Mouse (Mus musculus) stomach, embryonic 15.5 days (tissue): Measurements from ENCODE around the gene Nkap. TPM values are rescaled to one million over a fixed set of nuclear protein-coding genes. Genes with fewer than 3 reads are reported as not detected.
"Not testable (repeated sequence)": the region's sequence is repeated elsewhere in the genome, so short reads cannot be mapped to it uniquely, and the experiment has no call there.

Source experiments
- ATAC-seq: fragments of 200-750 bp; cut with Nextera tagmentation; 2 replicates; pipeline ENCODE4 v1.8.0; 2017; ENCODE audit warnings: low read depth, moderate number of reproducible peaks, moderate TSS enrichment; ENCODE audit not compliant: insufficient read depth, low FRiP score
- H3K27ac ChIP-seq: fragments of 300-500 bp; sonication (generic); 2 replicates; pipeline ENCODE4 v1.5.1; 2015; ENCODE audit warnings: mild to moderate bottlenecking, inconsistent platforms
- H3K27me3 ChIP-seq: fragments of 300-500 bp; sonication (generic); replicated peaks from 2 replicates; pipeline ENCODE4 v1.6.1; 2015; ENCODE audit warnings: inconsistent platforms
- H3K36me3 ChIP-seq: fragments of 300-500 bp; sonication (generic); 2 replicates; pipeline ENCODE4 v1.6.1; 2015; ENCODE audit warnings: inconsistent platforms
- H3K4me1 ChIP-seq: fragments of 300-500 bp; sonication (generic); 2 replicates; pipeline ENCODE4 v1.6.1; 2015; ENCODE audit warnings: inconsistent platforms
- H3K4me2 ChIP-seq: fragments of 300-500 bp; sonication (generic); 2 replicates; pipeline ENCODE4 v1.6.1; 2015; ENCODE audit warnings: mild to moderate bottlenecking, inconsistent platforms
- H3K4me3 ChIP-seq: fragments of 300-500 bp; sonication (generic); replicated peaks from 2 replicates; pipeline ENCODE4 v1.5.1; 2015; ENCODE audit warnings: inconsistent platforms
- H3K9ac ChIP-seq: fragments of 300-500 bp; sonication (generic); 2 replicates; pipeline ENCODE4 v1.6.1; 2015; ENCODE audit warnings: inconsistent platforms
- H3K9me3 ChIP-seq: fragments of 300-500 bp; sonication (generic); 2 replicates; pipeline ENCODE4 v1.6.1; 2016; ENCODE audit warnings: inconsistent platforms
- WGBS: fragments of 180-500 bp; shearing (Covaris S2); methylation state at CpG from one replicate; pipeline ENCODE4 v1.1.7; 2015; 5-methylcytosine and 5-hydroxymethylcytosine counted together
- polyA plus RNA-seq: library from polyadenylated mRNA; unstranded; fragments of >200 nt; fragmentation: Nextera tagmentation; extraction: Ambion mirVana; gene quantifications from 2 replicates; pipeline ENCODE4 v1.2.1, GENCODE M21; 2015

Gene Nkap
- polyA plus RNA-seq, 1 experiment from 2014 or later = 14.1 TPM

DNA sequence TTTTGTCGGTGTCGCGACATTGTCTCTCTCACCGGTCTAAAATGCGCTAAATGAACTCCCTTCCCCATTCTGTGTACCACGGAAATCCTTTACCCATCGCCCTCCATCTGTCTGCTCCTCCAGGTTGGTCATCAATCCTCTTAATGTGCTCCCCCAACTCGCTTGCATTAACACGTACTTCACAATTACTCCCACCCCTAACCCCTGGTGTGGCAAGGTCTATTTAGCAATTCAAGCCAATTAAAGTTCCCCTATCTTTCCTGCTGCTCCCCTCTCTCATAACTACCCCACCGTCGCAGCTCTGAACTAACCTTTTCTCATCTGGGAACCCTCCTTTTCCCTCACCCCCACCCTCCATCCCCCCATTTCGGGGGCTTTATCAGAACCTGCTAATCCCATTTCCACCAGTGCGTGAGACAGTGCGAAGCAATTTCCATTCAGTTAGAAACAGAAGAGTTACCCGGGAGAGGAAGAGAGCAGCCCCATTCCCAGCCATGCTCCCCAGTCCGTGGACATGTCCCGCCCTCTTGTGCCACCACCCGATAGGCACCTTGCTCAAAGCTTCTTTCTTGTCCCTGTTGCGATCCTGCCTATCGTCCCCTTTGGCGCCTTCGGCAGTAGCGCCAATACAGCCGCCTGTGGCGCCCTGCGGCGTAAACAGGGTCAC lies 16.9 kb upstream of the Nkap start:
- Histone ChIP-seq H3K9ac (0 out of 2 replicates have a peak overlapping the region, but pooled peaks have one; percentile 29), H3K36me3 (no peaks in the 10 kb centered on the region), H3K4me3 (peak overlapping the region; percentile 57), H3K9me3 (no peaks in the 10 kb centered on the region), H3K4me1 (no peaks in the 10 kb centered on the region), H3K27ac (peak overlapping the region; percentile 85), H3K4me2 (peak overlapping the region; percentile 63), H3K27me3 (no peaks in the 10 kb centered on the region)
- 10% methylated on average over 27 of the region's 27 CpGs for WGBS
- peak; percentile 83 for ATAC-seq

DNA sequence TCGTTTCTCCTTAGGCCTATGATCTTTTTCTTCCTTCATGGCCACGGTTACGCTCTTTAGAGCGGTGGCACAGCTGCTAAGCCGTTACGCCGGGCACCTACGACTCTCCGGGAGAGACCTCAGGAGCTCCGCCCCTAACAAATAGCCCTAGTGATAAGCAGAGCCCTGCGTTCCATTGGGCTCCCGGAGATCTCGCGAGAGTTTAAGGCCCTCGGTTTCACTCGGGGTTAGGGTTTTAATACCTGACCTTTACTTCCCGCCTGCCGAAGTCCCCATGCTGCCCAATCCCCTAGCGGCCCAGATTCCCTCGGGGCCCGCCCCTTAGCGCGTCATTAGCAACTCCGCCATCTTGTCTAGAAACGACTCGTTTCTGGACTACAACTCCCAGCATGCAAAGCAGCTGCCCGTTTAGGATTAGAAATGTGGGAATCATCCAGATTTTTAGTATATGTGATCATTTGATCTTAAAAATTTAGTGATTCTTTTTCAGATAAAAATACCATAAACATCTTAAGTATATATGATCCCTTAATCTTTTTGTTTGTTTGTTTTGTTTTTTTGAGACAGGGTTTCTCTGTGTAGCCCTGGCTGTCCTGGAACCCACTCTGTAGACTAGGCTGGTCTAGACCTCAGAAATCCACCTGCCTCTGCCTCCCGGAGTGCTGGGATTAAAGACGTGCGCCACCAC lies 16.3 kb upstream of the Nkap start, which contains the start of gene Upf3b:
TSS of gene Upf3b (minus strand) at position 130 of the 688 bp plus-strand sequence.
- no peaks in the 10 kb centered on the region for H3K36me3 ChIP-seq
- H3K9ac ChIP-seq = 0 out of 2 replicates have a peak within 1 kb of the TSS, but pooled peaks have one; percentile 29
- 10% methylated on average over 30 of the region's 30 CpGs for WGBS
- H3K4me3 ChIP-seq = peak within 1 kb of the TSS; percentile 57
- H3K4me2 ChIP-seq = peak within 1 kb of the TSS; percentile 63
- no peaks in the 10 kb centered on the region for H3K4me1 ChIP-seq
- peak within 1 kb of the TSS; percentile 85 for H3K27ac ChIP-seq
- peak; percentile 99 for ATAC-seq
- no peaks in the 10 kb centered on the region for H3K9me3 ChIP-seq
- no peaks in the 10 kb centered on the region for H3K27me3 ChIP-seq

DNA sequence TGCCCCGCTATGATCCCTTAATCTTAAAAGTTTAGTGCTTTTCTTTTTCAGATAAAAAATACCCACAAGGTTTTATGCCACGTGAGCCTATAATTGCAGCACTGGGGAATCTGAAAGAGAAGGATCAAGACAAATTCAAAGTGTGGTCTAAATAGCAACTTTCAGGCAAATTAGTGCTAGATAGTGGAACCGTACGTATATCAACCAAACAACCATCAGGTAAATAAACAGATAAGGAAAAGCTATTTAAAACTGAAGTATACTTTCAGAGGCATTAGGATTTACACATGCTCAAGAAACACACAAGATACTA lies 15.8 kb upstream of the Nkap start:
- H3K9me3 ChIP-seq = no peaks in the 10 kb centered on the region
- H3K9ac ChIP-seq = no peak overlapping the region
- H3K4me1 ChIP-seq = no peaks in the 10 kb centered on the region
- H3K27me3 ChIP-seq = no peaks in the 10 kb centered on the region
- no peak overlapping the region for H3K4me3 ChIP-seq
- ATAC-seq = no peak
- H3K36me3 ChIP-seq = no peaks in the 10 kb centered on the region
- H3K27ac ChIP-seq = no peak overlapping the region
- 69% methylated on average over 4 of the region's 4 CpGs for WGBS
- H3K4me2 ChIP-seq = peak overlapping the region; percentile 27; the same call in 1 of the 2 replicates

DNA sequence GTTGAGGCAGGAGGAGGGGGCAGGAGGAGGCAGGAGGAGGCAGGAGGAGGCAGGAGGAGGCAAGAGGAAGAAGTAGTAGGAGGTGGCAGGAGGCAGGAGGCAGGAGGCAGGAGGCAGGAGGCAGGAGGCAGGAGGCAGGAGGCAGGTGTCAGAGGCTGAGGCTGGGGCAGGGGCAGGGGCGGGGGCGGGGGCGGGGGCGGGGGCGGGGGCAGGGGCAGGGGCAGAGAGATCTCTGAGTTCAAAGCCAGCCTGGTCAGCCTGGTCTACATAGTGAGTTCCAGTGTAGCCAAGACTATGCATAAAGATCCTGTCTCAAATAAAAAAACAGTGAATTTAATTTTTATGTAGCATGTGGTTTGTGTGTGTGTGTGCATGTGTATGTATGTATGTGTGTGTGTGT lies 9.5 kb upstream of the Nkap start:
- Histone ChIP-seq H3K27ac (no peak overlapping the region), H3K4me2 (no peak overlapping the region), H3K9ac (no peak overlapping the region), H3K36me3 (no peaks in the 10 kb centered on the region), H3K9me3 (no peaks in the 10 kb centered on the region), H3K4me3 (no peak overlapping the region), H3K4me1 (no peaks in the 10 kb centered on the region), H3K27me3 (no peaks in the 10 kb centered on the region)
- no CpG with 5 or more reads among the region's 5 CpGs for WGBS
- ATAC-seq = 0 out of 2 replicates have a peak, but pooled peaks have one; percentile 63

DNA sequence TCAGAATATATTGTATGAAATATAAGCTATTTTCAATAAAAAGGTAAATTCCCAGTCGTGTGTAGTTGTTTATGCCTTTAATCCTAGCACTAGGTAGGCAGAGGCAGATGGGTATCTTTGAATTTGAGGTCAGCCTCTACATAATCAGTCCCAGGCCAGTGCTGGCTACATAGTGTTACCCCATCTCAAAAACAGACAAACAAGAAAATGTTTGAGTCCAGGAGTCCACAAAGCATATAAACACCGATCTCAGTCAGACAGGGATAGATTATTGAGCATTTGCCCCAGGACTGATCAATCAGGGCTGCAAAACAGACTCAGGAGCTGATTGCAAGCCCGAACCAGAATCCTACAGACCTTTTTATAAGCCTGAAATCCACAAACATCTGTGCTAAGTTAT lies 7.0 kb upstream of the Nkap start:
- no peak overlapping the region for H3K4me2 ChIP-seq
- H3K36me3 ChIP-seq = no peaks in the 10 kb centered on the region
- H3K4me3 ChIP-seq = no peak overlapping the region
- no peak overlapping the region for H3K27ac ChIP-seq
- H3K9ac ChIP-seq = no peak overlapping the region
- H3K27me3 ChIP-seq = no peaks in the 10 kb centered on the region
- H3K9me3 ChIP-seq = no peaks in the 10 kb centered on the region
- H3K4me1 ChIP-seq = no peaks in the 10 kb centered on the region
- WGBS = 63% methylated on average over 3 of the region's 3 CpGs
- no peak for ATAC-seq

DNA sequence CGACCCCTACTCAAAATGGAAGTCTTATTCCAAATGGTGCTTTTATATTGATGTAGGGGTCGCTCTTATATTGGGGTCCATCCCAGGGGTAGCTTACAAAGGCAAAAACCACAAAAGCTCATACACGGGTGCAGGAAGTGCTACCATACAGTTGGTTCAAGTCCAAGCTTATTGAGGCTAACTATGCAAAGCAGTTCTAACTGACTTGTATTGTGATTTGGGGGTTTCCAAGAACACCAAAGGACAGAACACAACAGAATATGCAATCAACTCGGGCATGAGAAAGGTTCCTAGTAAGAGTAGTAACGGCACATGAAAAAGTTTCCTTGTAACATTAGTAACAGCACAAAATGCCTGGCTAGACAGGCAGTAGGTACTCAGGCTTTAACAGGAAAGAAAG lies 6.4 kb upstream of the Nkap start:
- Histone ChIP-seq H3K36me3 (no peaks in the 10 kb centered on the region), H3K4me2 (no peak overlapping the region), H3K4me1 (no peaks in the 10 kb centered on the region), H3K9me3 (no peaks in the 10 kb centered on the region), H3K9ac (no peak overlapping the region), H3K27me3 (no peaks in the 10 kb centered on the region), H3K4me3 (no peak overlapping the region), H3K27ac (no peak overlapping the region)
- 71% methylated on average over 5 of the region's 5 CpGs for WGBS
- no peak for ATAC-seq

DNA sequence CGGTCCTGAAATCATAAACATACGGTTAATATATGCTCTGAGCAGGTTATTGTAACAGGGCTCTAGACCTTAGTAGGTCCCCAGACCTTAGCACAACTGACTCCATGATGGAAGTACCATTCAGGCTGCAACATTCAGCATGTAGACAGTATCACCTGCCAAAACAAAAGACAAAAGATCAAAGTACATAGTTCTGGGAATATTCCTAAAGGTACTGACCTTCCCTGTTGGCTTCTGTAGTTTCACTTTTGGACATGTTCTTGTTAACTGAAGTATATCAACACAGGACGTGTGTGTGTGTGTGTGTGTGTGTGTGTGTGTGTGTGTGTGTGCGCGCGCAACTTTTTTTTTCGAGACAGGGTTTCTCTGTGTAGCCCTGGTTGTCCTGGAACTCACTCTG lies 1.1 kb upstream of the Nkap start:
- Histone ChIP-seq H3K4me2 (no peak overlapping the region), H3K27ac (no peak overlapping the region), H3K9me3 (no peaks in the 10 kb centered on the region), H3K27me3 (no peaks in the 10 kb centered on the region), H3K4me3 (no peak overlapping the region), H3K4me1 (no peaks in the 10 kb centered on the region), H3K9ac (no peak overlapping the region), H3K36me3 (no peaks in the 10 kb centered on the region)
- no peak for ATAC-seq
- 95% methylated on average over 7 of the region's 7 CpGs for WGBS

DNA sequence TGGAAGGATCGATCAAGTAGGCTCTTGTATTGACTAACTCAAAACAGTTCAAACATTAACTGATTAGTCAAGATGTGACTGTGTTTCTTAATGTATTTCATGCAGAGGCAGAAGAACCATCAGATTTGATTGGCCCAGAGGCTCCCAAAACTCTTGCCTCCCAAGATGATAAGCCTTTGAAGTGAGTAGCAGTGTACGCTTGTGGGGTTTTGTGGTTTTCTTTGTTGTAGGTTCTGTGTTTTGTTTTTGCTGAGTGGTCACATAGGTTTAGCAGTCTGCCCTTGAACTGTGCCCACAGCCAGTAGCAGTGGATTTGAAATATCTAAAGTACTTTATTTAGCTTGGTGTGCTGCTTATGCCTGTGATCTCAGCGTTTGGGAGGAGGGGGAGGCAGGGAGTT lies 15.1 kb downstream of the Nkap start:
- H3K9ac ChIP-seq = no peak overlapping the region
- no peaks in the 10 kb centered on the region for H3K4me1 ChIP-seq
- no peaks in the 10 kb centered on the region for H3K27me3 ChIP-seq
- H3K36me3 ChIP-seq = no peaks in the 10 kb centered on the region
- no peak for ATAC-seq
- no peaks in the 10 kb centered on the region for H3K9me3 ChIP-seq
- no peak overlapping the region for H3K27ac ChIP-seq
- H3K4me3 ChIP-seq = no peak overlapping the region
- H3K4me2 ChIP-seq = no peak overlapping the region
- WGBS = 82% methylated on average over 3 of the region's 3 CpGs

DNA sequence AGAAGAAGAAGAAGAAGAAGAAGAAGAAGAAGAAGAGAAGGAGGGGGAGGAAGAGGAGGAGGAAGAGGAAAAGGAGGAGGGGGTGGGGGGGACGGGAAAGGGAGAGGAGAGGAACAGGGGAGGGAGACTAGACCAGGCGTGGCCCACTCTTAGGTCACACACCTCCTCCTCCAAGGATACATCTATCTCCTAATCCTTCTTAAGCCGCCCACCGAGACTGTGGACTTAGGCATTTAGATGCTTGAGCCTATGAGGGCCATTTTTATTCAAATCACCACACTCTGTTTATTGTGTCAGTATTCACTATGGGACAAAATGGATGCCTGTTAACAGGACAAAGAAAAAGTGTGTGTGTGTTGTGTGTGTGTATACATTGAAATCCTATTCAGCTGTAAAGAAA lies 17.9 kb downstream of the Nkap start:
- not testable (repeated sequence) for H3K9me3 ChIP-seq, H3K27me3 ChIP-seq

DNA sequence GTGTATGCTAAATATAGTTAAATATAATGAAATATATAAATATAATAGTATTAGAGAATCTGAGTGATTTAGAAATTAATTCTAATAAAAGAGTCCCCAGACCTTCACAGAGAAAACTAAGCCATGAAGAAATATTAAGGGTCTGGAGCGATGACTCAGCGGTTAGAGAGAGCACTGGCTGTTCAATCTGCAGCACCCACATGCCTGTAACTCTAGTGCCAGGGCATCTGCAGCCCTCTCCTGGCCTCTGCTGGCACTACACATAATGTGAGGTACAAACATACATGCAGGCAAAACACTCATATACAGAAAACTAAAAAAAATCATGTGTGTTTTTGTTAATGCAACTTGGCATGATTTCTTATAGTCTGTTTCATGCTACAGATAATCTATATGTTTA lies 18.4 kb downstream of the Nkap start:
- no peak overlapping the region for H3K9ac ChIP-seq
- no peak for ATAC-seq
- 88% methylated on average over 2 of the region's 2 CpGs for WGBS

More for the DNA sequence above, 17.9 kb downstream of the Nkap start:
- ATAC-seq, H3K9ac ChIP-seq, H3K4me3 ChIP-seq, H3K36me3 ChIP-seq, H3K4me2 ChIP-seq, H3K27ac ChIP-seq, H3K4me1 ChIP-seq: not testable (repeated sequence)
- 89% methylated on average over 2 of the region's 4 CpGs for WGBS

DNA sequence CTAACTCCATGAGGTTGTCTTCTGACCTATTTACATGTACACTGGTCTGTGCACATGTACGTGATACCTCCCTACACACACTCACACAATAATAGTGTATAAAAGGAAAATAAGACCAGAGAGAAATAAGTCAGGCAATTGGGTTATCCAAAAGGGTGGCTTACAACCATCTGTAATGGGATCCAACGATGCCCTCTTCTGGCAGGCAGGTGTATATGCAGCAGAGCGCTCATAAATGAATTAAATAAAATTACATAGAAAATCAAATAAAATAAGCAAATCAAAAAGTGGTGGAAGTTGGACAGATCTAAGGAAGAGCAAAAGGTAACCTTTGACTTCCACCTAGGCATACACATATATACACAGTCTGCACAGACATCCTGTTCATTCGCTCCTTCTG lies 31.2 kb downstream of the Nkap start:
- no peaks in the 10 kb centered on the region for H3K9me3 ChIP-seq
- 62% methylated on average over 4 of the region's 4 CpGs for WGBS
- no peak for ATAC-seq
- H3K27ac ChIP-seq = no peak overlapping the region
- no peaks in the 10 kb centered on the region for H3K27me3 ChIP-seq
- no peaks in the 10 kb centered on the region for H3K4me1 ChIP-seq
- H3K36me3 ChIP-seq = no peaks in the 10 kb centered on the region
- no peak overlapping the region for H3K4me2 ChIP-seq
- H3K9ac ChIP-seq = no peak overlapping the region
- H3K4me3 ChIP-seq = no peak overlapping the region

More for the DNA sequence above, 18.4 kb downstream of the Nkap start:
- Histone ChIP-seq H3K4me2 (no peak overlapping the region), H3K36me3 (no peaks in the 10 kb centered on the region), H3K4me3 (no peak overlapping the region), H3K9me3 (no peaks in the 10 kb centered on the region), H3K27me3 (no peaks in the 10 kb centered on the region), H3K4me1 (no peaks in the 10 kb centered on the region), H3K27ac (no peak overlapping the region)

DNA sequence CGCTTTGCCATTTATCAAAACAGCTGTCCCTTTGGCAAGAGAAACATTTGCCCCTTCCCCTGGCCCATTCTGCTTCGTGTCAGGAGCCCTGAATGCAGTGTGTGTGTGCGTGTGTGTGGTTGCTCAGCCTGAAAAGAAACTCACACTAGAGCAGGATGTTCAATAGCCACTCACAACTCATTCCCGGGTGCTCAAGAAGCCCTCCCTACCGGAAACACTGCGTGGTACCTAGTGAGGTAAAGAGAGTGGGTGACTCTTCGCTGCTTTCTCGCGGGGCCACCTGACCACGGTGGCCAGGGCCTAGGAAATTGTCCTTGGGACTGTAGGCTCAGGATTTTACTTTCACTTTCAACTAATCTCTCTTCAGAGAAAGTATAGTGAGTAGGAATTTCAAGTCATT lies 34.6 kb downstream of the Nkap start:
- H3K9ac ChIP-seq = no peak overlapping the region
- H3K9me3 ChIP-seq = no peaks in the 10 kb centered on the region
- H3K36me3 ChIP-seq = no peaks in the 10 kb centered on the region
- no peak overlapping the region for H3K4me2 ChIP-seq
- 70% methylated on average over 10 of the region's 10 CpGs for WGBS
- H3K4me1 ChIP-seq = no peaks in the 10 kb centered on the region
- no peak overlapping the region for H3K4me3 ChIP-seq
- no peak for ATAC-seq
- H3K27ac ChIP-seq = no peak overlapping the region
- no peaks in the 10 kb centered on the region for H3K27me3 ChIP-seq
